Mouse (Mus musculus): ENCODE results near the gene 1700018G05Rik.
"Not testable (repeated sequence)": the region's sequence is repeated elsewhere in the genome, so short reads cannot be mapped to it uniquely, and the experiment has no call there.

Gene 1700018G05Rik

GRCm38 (mm10) chrX:102928072-102928471 lies at the start of gene 1700018G05Rik:
Gene 1700018G05Rik (plus strand): TSS chrX:102928372.
- DNase-seq (ENCODE audit: low spot score), result not testable (repeated sequence)

- DNase-seq (ENCODE audit: low spot score), result not testable (repeated sequence)
Observed at GRCm38 (mm10) chrX:102908587-102908986, 19.6 kb upstream of the 1700018G05Rik start, which contains the start of the genes Dmrtc1a and 1700011M02Rik. Gene Dmrtc1a (minus strand): TSS chrX:102908687. Gene 1700011M02Rik (plus strand): TSS chrX:102908905.

DNA sequence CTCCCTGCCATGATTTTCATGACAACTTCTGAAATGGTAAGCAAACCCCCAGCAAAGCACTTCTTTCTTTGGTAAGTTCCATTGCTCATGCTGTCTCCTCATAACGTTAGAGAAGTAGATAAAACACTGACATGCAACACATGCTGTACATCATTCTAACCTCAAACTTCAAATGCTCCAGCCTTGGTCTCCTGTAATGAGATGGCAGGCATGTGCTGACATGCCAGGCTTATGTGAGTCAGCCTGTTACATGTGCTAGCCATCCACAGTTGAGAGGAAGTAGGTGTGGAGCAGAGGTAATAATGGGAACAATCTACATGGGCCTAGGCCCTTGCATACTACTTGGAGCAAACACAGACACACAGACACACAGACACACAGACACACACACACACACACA lies 13.3 kb upstream of the 1700018G05Rik start:
- not testable (repeated sequence) for DNase-seq (ENCODE audit: low spot score)

DNA sequence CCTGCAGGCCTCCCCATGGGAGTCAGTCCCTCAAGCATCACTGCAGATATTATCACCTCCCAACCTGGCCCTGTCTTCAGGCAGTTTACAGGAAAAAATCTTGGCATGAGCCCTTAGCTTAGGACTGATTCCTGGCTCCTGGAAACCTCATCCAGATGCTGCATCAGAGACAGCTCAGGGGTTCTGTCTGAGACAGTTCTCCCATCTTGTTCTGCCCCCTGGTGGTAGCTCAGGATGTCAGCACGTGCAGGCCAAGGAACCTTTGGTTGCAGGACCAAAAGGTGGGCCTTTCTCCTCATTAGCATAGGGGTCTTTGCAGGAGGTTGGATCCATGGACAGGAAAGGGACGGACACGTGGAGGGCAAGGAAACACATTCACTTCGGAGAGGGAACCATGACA lies 1.5 kb upstream of the 1700018G05Rik start:
- not testable (repeated sequence) for DNase-seq (ENCODE audit: low spot score)

- DNase-seq (ENCODE audit: low spot score), result no peak
Observed at GRCm38 (mm10) chrX:102932992-102933570, 4.9 kb downstream of the 1700018G05Rik start.

- no peak for DNase-seq (ENCODE audit: low spot score)
Observed at GRCm38 (mm10) chrX:102933571-102934394, 5.6 kb downstream of the 1700018G05Rik start.

GRCm38 (mm10) chrX:102934395-102934764 lies 6.2 kb downstream of the 1700018G05Rik start:
- DNase-seq (ENCODE audit: low spot score), result no peak

DNA sequence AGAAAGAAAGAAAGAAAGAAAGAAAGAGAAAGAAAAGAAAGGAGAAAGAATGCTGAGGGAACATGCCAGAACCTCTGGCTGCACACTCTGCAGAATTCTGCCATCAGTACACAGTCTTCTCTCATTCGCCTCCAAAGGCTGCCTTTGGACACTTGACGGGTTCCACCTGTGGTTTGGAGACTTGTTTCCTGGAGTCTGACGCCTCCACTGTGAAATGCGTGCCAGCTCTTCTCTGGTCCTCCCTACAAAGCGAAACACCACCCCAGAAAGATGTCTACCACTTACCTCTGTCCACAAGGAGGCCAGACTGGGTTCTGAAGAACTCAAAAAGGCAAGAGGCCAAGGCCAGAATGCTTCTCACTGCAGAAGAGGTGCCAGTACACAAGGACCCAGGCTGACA lies 8.6 kb downstream of the 1700018G05Rik start:
- no peak for DNase-seq (ENCODE audit: low spot score)

GRCm38 (mm10) chrX:102950136-102950535 lies 22.0 kb downstream of the 1700018G05Rik start:
- DNase-seq (ENCODE audit: low spot score), result not testable (repeated sequence)

GRCm38 (mm10) chrX:102958917-102959316 lies 30.7 kb downstream of the 1700018G05Rik start:
- no peak for DNase-seq (ENCODE audit: low spot score)

DNA sequence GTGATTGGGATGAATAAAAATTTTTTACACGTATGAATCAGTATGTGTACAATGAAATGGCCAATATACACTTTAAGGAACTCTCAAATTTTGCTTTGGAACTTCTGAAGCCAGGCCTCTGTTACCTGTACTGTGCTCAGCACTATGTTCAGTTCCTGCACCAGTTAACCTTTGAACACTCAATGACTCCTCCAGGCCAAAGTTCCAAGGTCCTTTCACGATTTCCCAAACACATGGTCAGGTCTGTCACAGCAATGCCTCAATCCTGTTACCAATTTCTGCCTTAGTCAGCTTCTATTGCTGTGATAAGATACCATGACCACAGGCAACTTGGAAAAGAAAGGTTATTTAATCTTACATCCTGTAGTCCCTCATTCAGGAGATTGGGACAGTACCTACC lies 32.4 kb downstream of the 1700018G05Rik start:
- DNase-seq (ENCODE audit: low spot score), result no peak

Data from urinary bladder, postnatal 10 days (tissue).